Mouse (Mus musculus): ENCODE measurements around the gene Sidt1.
A peak's percentile ranks its signal among the peaks of the same experiment; 100 is the strongest.

GRCm38 (mm10) chr16:44361921-44362890 lies 29.2 kb upstream of the Sidt1 start:
- TF ChIP-seq CTCF (IDR thresholded peaks at IDR 0.05; ENCODE audit: low read depth) (peak; percentile 73), EP300 (IDR thresholded peaks at IDR 0.05; ENCODE audit: low read depth) (no peak)
